Mouse (Mus musculus): ENCODE measurements around the gene Nr1d2.
"Not testable (repeated sequence)": the region's sequence is repeated elsewhere in the genome, so short reads cannot be mapped to it uniquely, and the experiment has no call there.

- not testable (repeated sequence) for TF ChIP-seq CTCF, EP300 (IDR thresholded peaks at IDR 0.05; ENCODE audit: low read depth)
These were observed 7.1 kb downstream of the Nr1d2 start for GRCm38 (mm10) chr14:18231866-18232265.

Measured in liver, embryonic 14.5 days (tissue).